Mouse (Mus musculus) hindbrain, embryonic 16.5 days (tissue): ENCODE data around the gene Tada1. TPM values are rescaled to one million over a fixed set of nuclear protein-coding genes. Genes with fewer than 3 reads are reported as not detected.

ENCODE experiments used
- ATAC-seq: fragments of 200-750 bp; cut with Nextera tagmentation; 2 replicates; pipeline ENCODE4 v1.8.0; 2017; ENCODE audit warnings: moderate TSS enrichment, moderate library complexity
- H3K27ac ChIP-seq: fragments of 300-500 bp; sonication (generic); 2 replicates; pipeline ENCODE4 v1.5.1; 2014; ENCODE audit warnings: low read depth, mild to moderate bottlenecking, control low read depth, low read length, moderate library complexity
- H3K27me3 ChIP-seq: fragments of 300-500 bp; sonication (generic); replicated peaks from 2 replicates; pipeline ENCODE4 v1.6.1; 2014; ENCODE audit warnings: low read length; ENCODE audit not compliant: control insufficient read depth, insufficient read depth
- H3K36me3 ChIP-seq: fragments of 300-500 bp; sonication (generic); 2 replicates; pipeline ENCODE4 v1.6.1; 2014; ENCODE audit warnings: mild to moderate bottlenecking, low read length, moderate library complexity, mixed read lengths; ENCODE audit not compliant: control insufficient read depth, insufficient read depth
- H3K4me1 ChIP-seq: fragments of 300-500 bp; sonication (generic); 2 replicates; pipeline ENCODE4 v1.6.1; 2014; ENCODE audit warnings: low read depth, low read length; ENCODE audit not compliant: control insufficient read depth, insufficient read depth
- H3K4me2 ChIP-seq: fragments of 300-500 bp; sonication (generic); 2 replicates; pipeline ENCODE4 v1.6.1; 2014; ENCODE audit warnings: mild to moderate bottlenecking, low read length, control low read depth, moderate library complexity
- H3K4me3 ChIP-seq: fragments of 300-500 bp; sonication (generic); 2 replicates; pipeline ENCODE4 v1.5.1; 2014; ENCODE audit warnings: mild to moderate bottlenecking, low read length, control low read depth, moderate library complexity
- H3K9ac ChIP-seq: fragments of 300-500 bp; sonication (generic); 2 replicates; pipeline ENCODE4 v1.6.1; 2014; ENCODE audit warnings: low read depth, mild to moderate bottlenecking, control low read depth, low read length, moderate library complexity
- H3K9me3 ChIP-seq: fragments of 300-500 bp; sonication (generic); 2 replicates; pipeline ENCODE4 v1.6.1; 2014; ENCODE audit warnings: mild to moderate bottlenecking, low read length, moderate library complexity; ENCODE audit not compliant: control insufficient read depth
- WGBS: fragments of 180-500 bp; shearing (Covaris S2); extraction: QIAGEN DNeasy Blood & Tissue Kit; methylation state at CpG from one replicate; pipeline ENCODE4 v1.1.7; 2014; 5-methylcytosine and 5-hydroxymethylcytosine counted together
- polyA plus RNA-seq: library from polyadenylated mRNA; unstranded; fragments of >200 nt; fragmentation: Nextera tagmentation; extraction: Ambion mirVana; gene quantifications from 2 replicates; pipeline ENCODE4 v1.2.1, GENCODE M21; 2015

Tada1 gene
- polyA plus RNA-seq, 1 experiment from 2014 or later: 77.8 TPM

DNA sequence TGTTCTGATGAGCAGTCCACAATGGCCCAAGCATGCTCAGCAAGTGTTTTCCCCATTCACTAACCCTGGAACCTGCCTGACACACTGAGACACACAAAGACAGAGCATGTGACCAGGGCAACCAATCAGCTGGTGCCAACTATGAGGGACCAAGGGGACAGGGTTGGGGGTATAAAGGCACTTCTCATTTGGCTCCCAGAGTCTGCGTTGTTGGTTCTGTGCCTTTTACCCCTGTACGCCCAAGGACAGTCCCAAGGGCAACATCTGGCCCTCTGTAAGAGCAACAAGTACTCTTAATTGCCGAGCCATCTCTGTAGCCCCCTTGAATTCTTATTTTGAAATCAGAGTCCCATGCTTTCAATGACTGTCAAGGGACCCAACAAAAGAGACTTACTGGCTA, 33.4 kb downstream of the Tada1 start:
- Histone ChIP-seq H3K27ac (no peak overlapping the region), H3K4me3 (no peak overlapping the region), H3K27me3 (no peaks in the 10 kb centered on the region), H3K4me2 (no peak overlapping the region), H3K36me3 (no peaks in the 10 kb centered on the region; the same call in 1 of the 2 replicates), H3K4me1 (peaks cover 9% of the 10 kb centered on the region), H3K9ac (no peak overlapping the region), H3K9me3 (no peaks in the 10 kb centered on the region)
- no peak for ATAC-seq
- WGBS: 93% methylated on average over 3 of the region's 3 CpGs

DNA sequence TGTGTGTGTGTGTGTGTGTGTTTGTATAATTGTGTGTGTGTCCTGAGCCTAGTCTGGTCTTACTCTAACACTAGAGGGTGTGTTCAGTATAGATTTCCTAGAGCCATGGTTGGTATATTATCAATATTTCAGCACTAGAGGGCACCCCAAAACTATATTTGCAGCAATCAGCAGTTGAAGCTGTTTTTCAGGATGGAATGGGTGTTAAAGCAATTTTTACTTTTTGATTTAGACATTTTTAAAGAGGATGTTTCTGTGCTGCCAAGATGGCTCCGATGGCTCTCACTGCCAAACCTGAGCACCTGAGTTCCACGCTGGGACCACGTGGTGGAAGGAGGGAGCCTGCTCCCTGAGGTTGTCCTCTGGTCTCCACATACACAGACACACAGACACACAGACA, 50.2 kb downstream of the Tada1 start:
- no peak overlapping the region for H3K4me2 ChIP-seq
- H3K4me3 ChIP-seq: no peak overlapping the region
- H3K27ac ChIP-seq: no peak overlapping the region
- H3K36me3 ChIP-seq: no peaks in the 10 kb centered on the region
- no peak overlapping the region for H3K9ac ChIP-seq
- no peaks in the 10 kb centered on the region for H3K4me1 ChIP-seq
- H3K9me3 ChIP-seq: no peaks in the 10 kb centered on the region
- peak; percentile 70 for ATAC-seq
- WGBS: 68% methylated on average over 3 of the region's 3 CpGs
- no peaks in the 10 kb centered on the region for H3K27me3 ChIP-seq

DNA sequence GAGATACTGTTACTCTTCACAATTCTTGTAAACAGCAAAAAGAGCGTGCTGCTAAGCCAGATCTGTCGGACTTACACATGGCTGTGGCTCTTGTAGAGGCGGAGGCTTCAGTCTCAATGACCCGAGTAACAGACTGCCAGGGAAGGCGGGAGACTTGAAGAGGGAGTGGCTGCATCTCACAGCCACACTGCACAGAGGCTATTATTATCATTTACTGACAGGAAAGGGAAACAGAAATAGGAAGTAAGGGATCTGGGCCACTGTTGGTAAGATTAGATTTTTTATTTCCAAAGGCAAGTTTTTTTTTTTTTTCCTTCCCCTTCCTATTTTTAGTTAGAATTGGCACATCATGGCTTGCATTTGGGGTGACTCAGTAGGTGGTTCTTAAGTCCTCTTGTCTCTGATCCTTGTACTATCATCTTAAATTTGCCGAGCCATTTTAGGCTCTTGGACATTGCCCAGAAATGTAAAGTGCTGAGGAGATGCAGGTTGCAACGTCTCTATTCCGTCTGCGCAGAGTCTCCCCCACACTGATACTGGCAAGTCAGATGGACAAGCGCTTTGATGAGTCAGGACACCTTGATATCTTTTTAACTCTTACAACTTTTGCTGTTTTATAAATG, 51.0 kb downstream of the Tada1 start:
- Histone ChIP-seq H3K27me3 (no peaks in the 10 kb centered on the region), H3K27ac (no peak overlapping the region), H3K9me3 (no peaks in the 10 kb centered on the region), H3K4me3 (no peak overlapping the region), H3K4me2 (no peak overlapping the region), H3K9ac (no peak overlapping the region), H3K36me3 (no peaks in the 10 kb centered on the region), H3K4me1 (no peaks in the 10 kb centered on the region)
- 65% methylated on average over 10 of the region's 10 CpGs for WGBS
- no peak for ATAC-seq

DNA sequence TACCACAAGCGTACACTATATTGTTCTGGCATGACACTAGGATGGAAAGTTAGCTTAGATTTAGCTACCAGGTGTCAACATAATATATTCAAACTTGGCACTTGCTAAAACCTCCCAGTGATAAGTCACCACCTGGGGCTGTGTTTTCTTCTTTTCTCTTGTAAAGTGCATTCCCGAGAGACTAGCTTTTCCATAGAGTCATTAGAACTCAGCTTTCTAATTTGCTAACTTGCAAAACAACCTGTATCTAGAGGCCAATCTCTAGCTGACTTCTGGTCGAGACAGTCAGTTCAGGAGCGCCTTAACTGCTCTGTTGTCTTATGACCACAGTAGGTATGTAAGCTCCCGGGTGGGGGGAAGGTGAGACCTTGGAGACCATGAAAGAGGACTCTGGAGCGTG, 60.5 kb downstream of the Tada1 start:
- Histone ChIP-seq H3K9me3 (no peaks in the 10 kb centered on the region), H3K4me1 (no peaks in the 10 kb centered on the region), H3K27ac (no peak overlapping the region), H3K36me3 (no peaks in the 10 kb centered on the region), H3K4me3 (no peak overlapping the region), H3K27me3 (no peaks in the 10 kb centered on the region), H3K9ac (no peak overlapping the region), H3K4me2 (no peak overlapping the region)
- ATAC-seq: no peak
- WGBS: 74% methylated on average over 6 of the region's 6 CpGs

DNA sequence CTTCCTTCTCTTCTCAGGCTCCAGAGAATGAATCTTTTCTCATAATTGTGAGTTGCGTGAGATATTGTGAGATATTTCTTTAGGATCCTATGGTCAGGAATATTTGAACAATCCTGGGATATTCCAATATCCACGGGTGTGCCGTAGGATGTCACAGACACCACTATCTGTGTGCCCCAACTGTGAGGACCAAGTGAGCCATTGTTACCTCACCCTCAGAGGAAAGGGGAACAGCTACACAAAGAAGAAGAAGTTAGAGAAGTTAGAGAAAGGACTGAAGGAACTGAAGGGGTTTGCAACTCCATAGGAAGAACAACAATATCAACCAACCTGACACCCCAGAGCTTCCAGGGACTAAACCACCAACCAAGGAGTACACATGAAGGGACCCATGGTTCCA, 63.1 kb downstream of the Tada1 start:
- H3K4me2 ChIP-seq: no peak overlapping the region
- H3K4me1 ChIP-seq: no peaks in the 10 kb centered on the region
- H3K36me3 ChIP-seq: no peaks in the 10 kb centered on the region
- H3K27ac ChIP-seq: no peak overlapping the region
- H3K9ac ChIP-seq: no peak overlapping the region
- no peak for ATAC-seq
- 87% methylated on average over 3 of the region's 3 CpGs for WGBS
- H3K27me3 ChIP-seq: no peaks in the 10 kb centered on the region
- H3K9me3 ChIP-seq: no peaks in the 10 kb centered on the region
- no peak overlapping the region for H3K4me3 ChIP-seq

Other genes with a start within 250 kb of the Tada1 start
- not detected in 2 replicates for gene Gpa33, start 248.9 kb upstream of the Tada1 start, polyA plus RNA-seq
- 0.17 and 0.29 TPM in 2 replicates for gene Mael, start 140.3 kb upstream of the Tada1 start, polyA plus RNA-seq
- 3.3 TPM in 2 replicates for gene Ildr2, start 125.0 kb upstream of the Tada1 start, polyA plus RNA-seq
- 26.8 and 37.3 TPM in 2 replicates for gene Pogk, start 30.8 kb downstream of the Tada1 start, polyA plus RNA-seq
- gene Gm4846, start 118.5 kb downstream of the Tada1 start, polyA plus RNA-seq: not detected in 2 replicates